12 mouse cellular contexts compared by ENCODE assay signal in the genomic region with DNA sequence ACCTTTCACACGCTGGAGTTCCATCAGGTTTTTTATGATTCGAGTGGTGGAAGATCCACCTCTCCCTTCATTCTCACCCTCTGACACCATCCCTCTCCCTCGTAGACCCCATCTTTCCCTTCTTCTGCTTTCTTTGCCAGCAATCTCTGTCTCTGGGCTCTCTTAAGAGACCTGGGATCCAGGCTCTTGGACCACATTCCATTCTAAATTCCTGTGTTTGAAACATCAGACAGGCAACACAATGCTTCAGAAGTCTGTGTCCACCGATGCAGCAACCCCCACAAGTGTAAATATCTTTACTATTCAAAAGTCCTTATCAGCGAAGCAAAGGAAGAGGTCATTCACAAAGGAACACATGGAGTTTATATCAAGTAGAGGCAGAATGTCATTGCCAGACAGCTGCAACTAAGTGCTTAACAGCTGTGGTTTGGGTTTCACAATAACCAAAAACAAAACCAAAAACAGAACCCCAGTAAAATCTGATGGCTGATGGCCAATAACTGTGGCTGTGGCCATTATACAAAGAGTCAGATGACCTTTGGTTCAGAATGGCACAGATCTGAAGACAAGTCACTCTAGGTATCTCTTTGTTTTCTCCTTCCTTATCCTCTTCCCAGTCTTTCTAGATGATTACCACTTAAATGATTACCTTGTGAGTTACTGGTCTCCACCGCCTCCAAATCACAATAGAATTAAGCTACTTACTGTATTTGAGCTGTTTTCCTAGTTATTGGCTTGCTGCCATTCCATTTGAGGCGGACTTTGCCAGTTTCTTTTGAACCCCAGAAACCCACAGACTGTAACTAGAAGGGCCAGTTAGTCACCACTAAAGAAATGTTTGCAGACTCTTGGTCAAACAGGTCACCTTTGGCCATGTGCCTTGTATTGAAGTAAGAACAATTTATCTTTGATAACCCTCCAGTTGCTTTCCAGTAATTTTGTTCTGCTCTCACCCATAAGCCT.
DNase-seq lines count a peak whose midpoint lies in the region; ATAC-seq and TF ChIP-seq lines count a peak whose summit lies in the region.
"Had no signal": no experiment of that assay in that cellular context is flagged by ENCODE, and none has a peak within 500 bp of the region (broad histone marks: within the 10 kb centered on the region; RNA-seq: fewer than 3 reads in every experiment).

No protein-coding gene starts in this region.

- WGBS in liver, adult 2 months, result 29% methylated on average over 7 of the region's 7 CpGs
- 43% methylated on average over 7 of the region's 7 CpGs for WGBS in liver, embryonic 12.5 days (ENCODE audit: insufficient replicate concordance)
- WGBS in heart, postnatal 0 days, result 31% methylated on average over 7 of the region's 7 CpGs

- H3K9me3 ChIP-seq in liver, embryonic 12.5 days (replicated peaks), result no peaks in the 10 kb centered on the region
- 0 out of 2 replicates have a peak, but pooled peaks cover 5% of the 10 kb centered on the region for H3K9me3 ChIP-seq in heart, postnatal 0 days (replicated peaks; ENCODE audit: control insufficient read depth, low read length)

- H3K4me1 ChIP-seq in liver, adult 2 months (ENCODE audit: control insufficient read depth, insufficient read depth, low read length), result peaks cover 16% of the 10 kb centered on the region
- H3K4me1 ChIP-seq in liver, embryonic 12.5 days, result no peaks in the 10 kb centered on the region
- peaks cover 9% of the 10 kb centered on the region; the same call in 1 of the 2 replicates for H3K4me1 ChIP-seq in heart, postnatal 0 days (ENCODE audit: control insufficient read depth, insufficient read depth)

- no peak overlapping the region for H3K9ac ChIP-seq in liver, adult 2 months (ENCODE audit: low read depth, low read length)
- no peak overlapping the region for H3K9ac ChIP-seq in liver, embryonic 12.5 days
- H3K9ac ChIP-seq in heart, postnatal 0 days (replicated peaks; ENCODE audit: low read depth, low read length), result no peak overlapping the region

- no peaks in the 10 kb centered on the region for H3K79me2 ChIP-seq in liver, adult 2 months (ENCODE audit: control insufficient read depth, insufficient read depth, low read length)

- no peaks in the 10 kb centered on the region for H3K27me3 ChIP-seq in liver, adult 2 months (ENCODE audit: control insufficient read depth, insufficient read depth, low read length)
- H3K27me3 ChIP-seq in liver, embryonic 12.5 days (replicated peaks), result no peaks in the 10 kb centered on the region
- no peaks in the 10 kb centered on the region for H3K27me3 ChIP-seq in heart, postnatal 0 days (ENCODE audit: control insufficient read depth, insufficient read depth, low read length)

- no peak for ATAC-seq in liver, embryonic 12.5 days
- ATAC-seq in heart, postnatal 0 days (ENCODE audit: insufficient read depth, low read depth), result peak; percentile 63

- no peak overlapping the region for H3K4me2 ChIP-seq in liver, embryonic 12.5 days
- H3K4me2 ChIP-seq in heart, postnatal 0 days (ENCODE audit: low read depth, low read length), result no peak overlapping the region
- H3K4me2 ChIP-seq: midbrain, embryonic 11.5 days had no signal

- peak; percentile 79 for DNase-seq in liver, adult 2 months (ENCODE audit: extremely low read depth, low read depth, low spot score)
- peak; percentile 15 for DNase-seq in brain, embryonic 14.5 days (ENCODE audit: low read depth)
- peak; percentile 35 for DNase-seq in heart, postnatal 0 days (ENCODE audit: low spot score)
- peak; percentile 80 for DNase-seq in skeletal muscle tissue, adult 2 months (ENCODE audit: low read depth, low spot score)
- no peak for DNase-seq in layer of hippocampus, adult 9-10 months (ENCODE audit: low spot score)
- DNase-seq in embryo, embryonic 11 days, result no peak
- DNase-seq: adrenal gland, adult 8-10 months; cerebellum, adult 8-10 months; kidney, postnatal 14 days; spleen, adult 18-20 months had no signal

- TF ChIP-seq EP300 in heart, postnatal 0 days (IDR thresholded peaks at IDR 0.05; ENCODE audit: low read depth), result no peak

- peak overlapping the region; percentile 58 for H3K27ac ChIP-seq in liver, adult 2 months (replicated peaks; ENCODE audit: insufficient read depth, low read depth, low read length)
- H3K27ac ChIP-seq in liver, embryonic 12.5 days, result no peak overlapping the region
- H3K27ac ChIP-seq in heart, postnatal 0 days (ENCODE audit: low read depth), result peak overlapping the region; percentile 44; the same call in 1 of the 2 replicates

- H3K4me3 ChIP-seq in liver, adult 2 months (ENCODE audit: insufficient read depth, low read depth, low read length), result no peak overlapping the region
- H3K4me3 ChIP-seq in liver, embryonic 12.5 days, result no peak overlapping the region
- no peak overlapping the region for H3K4me3 ChIP-seq in heart, postnatal 0 days (ENCODE audit: low read depth, low read length)

- peaks cover 4% of the 10 kb centered on the region; the same call in 1 of the 2 replicates for H3K36me3 ChIP-seq in liver, adult 2 months (ENCODE audit: control insufficient read depth, insufficient read depth, low read length)
- peaks cover 4% of the 10 kb centered on the region; the same call in 1 of the 2 replicates for H3K36me3 ChIP-seq in liver, embryonic 12.5 days
- H3K36me3 ChIP-seq in heart, postnatal 0 days (replicated peaks; ENCODE audit: control insufficient read depth, insufficient read depth, low read length), result no peaks in the 10 kb centered on the region

- no peak for TF ChIP-seq POLR2A in liver, adult 2 months (IDR thresholded peaks at IDR 0.05; ENCODE audit: extremely low read depth, insufficient read depth, low read length)
- TF ChIP-seq POLR2A in brain, embryonic 14.5 days (IDR thresholded peaks at IDR 0.05; ENCODE audit: borderline replicate concordance, extremely low read depth, insufficient read depth, insufficient read length, poor library complexity, severe bottlenecking), result no peak

- TF ChIP-seq CTCF in liver, adult 2 months (IDR thresholded peaks at IDR 0.05; ENCODE audit: low read depth, low read length), result no peak
- TF ChIP-seq CTCF in brain, embryonic 14.5 days (IDR thresholded peaks at IDR 0.05; ENCODE audit: borderline replicate concordance, extremely low read depth, insufficient read depth, insufficient read length), result no peak
- no peak for TF ChIP-seq CTCF in heart, postnatal 0 days (IDR thresholded peaks at IDR 0.05; ENCODE audit: low read depth)

Comparison
In these comparisons a context has a peak if more than half of its experiments do, and no peak if none do; other contexts are left out.
1. DNase-seq: peak in liver, adult 2 months (single experiment), brain, embryonic 14.5 days (single experiment), heart, postnatal 0 days (single experiment) and skeletal muscle tissue, adult 2 months (single experiment); none in layer of hippocampus, adult 9-10 months (single experiment) and embryo, embryonic 11 days (single experiment).